Comparison of ENCODE assay signal across 10 mouse cellular contexts in genomic region chr8:5428303-5428971, GRCm38 (mm10).
A peak's percentile ranks its signal among the peaks of the same experiment; 100 is the strongest.
DNase-seq lines count a peak whose midpoint lies in the region; ATAC-seq and TF ChIP-seq lines count a peak whose summit lies in the region.
"Had no signal": no experiment of that assay in that cellular context is flagged by ENCODE, and none has a peak within 500 bp of the region (broad histone marks: within the 10 kb centered on the region; RNA-seq: fewer than 3 reads in every experiment).

No protein-coding gene starts in this region.

- peak; percentile 12 for DNase-seq in embryonic facial prominence, embryonic 11.5 days (ENCODE audit: low spot score)
- DNase-seq in embryonic facial prominence, embryonic 10.5 days (ENCODE audit: low spot score) = no peak
- peak; percentile 8 for DNase-seq in limb, embryonic 14.5 days (ENCODE audit: low spot score)
- no peak for DNase-seq in limb, embryonic 10.5 days (ENCODE audit: low spot score)
- DNase-seq in adrenal gland, adult 2 months = peak; percentile 68
- peak; percentile 25 for DNase-seq in large intestine, adult 2 months (ENCODE audit: low read depth, low spot score)
- no peak for DNase-seq in spleen, postnatal 36 days (ENCODE audit: low spot score in 2 of 2)
- no peak for DNase-seq in cerebellum, adult 18-20 months
- DNase-seq: cerebellum, adult 11-12 months had no signal

- no peak overlapping the region for H3K4me3 ChIP-seq in embryonic facial prominence, embryonic 11.5 days (ENCODE audit: low read depth, low read length)
- H3K4me3 ChIP-seq in embryonic facial prominence, embryonic 10.5 days = no peak overlapping the region
- no peak overlapping the region for H3K4me3 ChIP-seq in limb, embryonic 14.5 days (replicated peaks; ENCODE audit: low read length)
- no peak overlapping the region for H3K4me3 ChIP-seq in limb, embryonic 10.5 days
- H3K4me3 ChIP-seq: limb, embryonic 15.5 days had no signal

- H3K9me3 ChIP-seq in embryonic facial prominence, embryonic 11.5 days (replicated peaks; ENCODE audit: control insufficient read depth, low read length) = no peaks in the 10 kb centered on the region
- no peaks in the 10 kb centered on the region for H3K9me3 ChIP-seq in embryonic facial prominence, embryonic 10.5 days
- H3K9me3 ChIP-seq in limb, embryonic 14.5 days (ENCODE audit: control insufficient read depth, low read length) = no peaks in the 10 kb centered on the region
- no peaks in the 10 kb centered on the region for H3K9me3 ChIP-seq in limb, embryonic 10.5 days (replicated peaks)
- H3K9me3 ChIP-seq: limb, embryonic 15.5 days had no signal

- no peaks in the 10 kb centered on the region for H3K27me3 ChIP-seq in embryonic facial prominence, embryonic 11.5 days (ENCODE audit: control insufficient read depth, insufficient read depth, low read length)
- H3K27me3 ChIP-seq in embryonic facial prominence, embryonic 10.5 days (replicated peaks; ENCODE audit: low read depth, poor library complexity, severe bottlenecking) = no peaks in the 10 kb centered on the region
- H3K27me3 ChIP-seq in limb, embryonic 14.5 days (ENCODE audit: control insufficient read depth, insufficient read depth, low read length) = no peaks in the 10 kb centered on the region
- no peaks in the 10 kb centered on the region for H3K27me3 ChIP-seq in limb, embryonic 10.5 days (ENCODE audit: low read depth, poor library complexity, severe bottlenecking)
- H3K27me3 ChIP-seq: limb, embryonic 15.5 days had no signal

- no peak for ATAC-seq in embryonic facial prominence, embryonic 11.5 days (replicated peaks; ENCODE audit: insufficient number of reproducible peaks, low FRiP score, low TSS enrichment, low read depth)
- ATAC-seq in limb, embryonic 14.5 days (ENCODE audit: low FRiP score, low read depth) = no peak; the same call in 1 of the 2 replicates

- 63% methylated on average over 3 of the region's 3 CpGs for WGBS in embryonic facial prominence, embryonic 11.5 days
- WGBS in embryonic facial prominence, embryonic 10.5 days = 76% methylated on average over 3 of the region's 3 CpGs
- 69% methylated on average over 3 of the region's 3 CpGs for WGBS in limb, embryonic 14.5 days
- 77% methylated on average over 3 of the region's 3 CpGs for WGBS in limb, embryonic 10.5 days
- 26% methylated on average over 3 of the region's 3 CpGs for WGBS in large intestine, adult 2 months

- H3K4me1 ChIP-seq in embryonic facial prominence, embryonic 11.5 days (ENCODE audit: control insufficient read depth, insufficient read depth, low read length) = no peaks in the 10 kb centered on the region
- H3K4me1 ChIP-seq in embryonic facial prominence, embryonic 10.5 days = no peaks in the 10 kb centered on the region
- H3K4me1 ChIP-seq in limb, embryonic 14.5 days (ENCODE audit: control insufficient read depth, insufficient read depth, low read length) = no peaks in the 10 kb centered on the region
- no peaks in the 10 kb centered on the region for H3K4me1 ChIP-seq in limb, embryonic 10.5 days
- H3K4me1 ChIP-seq: limb, embryonic 15.5 days had no signal

- no peaks in the 10 kb centered on the region for H3K36me3 ChIP-seq in embryonic facial prominence, embryonic 11.5 days (replicated peaks; ENCODE audit: control insufficient read depth, insufficient read depth, low read depth, low read length)
- no peaks in the 10 kb centered on the region for H3K36me3 ChIP-seq in embryonic facial prominence, embryonic 10.5 days (replicated peaks)
- no peaks in the 10 kb centered on the region for H3K36me3 ChIP-seq in limb, embryonic 14.5 days (ENCODE audit: control insufficient read depth, insufficient read depth, low read length)
- no peaks in the 10 kb centered on the region for H3K36me3 ChIP-seq in limb, embryonic 10.5 days
- H3K36me3 ChIP-seq: limb, embryonic 15.5 days had no signal

- H3K9ac ChIP-seq in embryonic facial prominence, embryonic 11.5 days (replicated peaks; ENCODE audit: low read length) = no peak overlapping the region
- no peak overlapping the region for H3K9ac ChIP-seq in limb, embryonic 14.5 days (ENCODE audit: low read depth, low read length, severe bottlenecking)
- H3K9ac ChIP-seq: limb, embryonic 15.5 days had no signal

- no peak overlapping the region for H3K27ac ChIP-seq in embryonic facial prominence, embryonic 11.5 days (replicated peaks; ENCODE audit: low read depth, low read length)
- H3K27ac ChIP-seq in embryonic facial prominence, embryonic 10.5 days (replicated peaks) = no peak overlapping the region
- no peak overlapping the region for H3K27ac ChIP-seq in limb, embryonic 14.5 days (replicated peaks; ENCODE audit: low read depth, low read length)
- H3K27ac ChIP-seq in limb, embryonic 10.5 days = no peak overlapping the region
- H3K27ac ChIP-seq: limb, embryonic 15.5 days had no signal

- TF ChIP-seq POLR2A in limb, embryonic 14.5 days (IDR thresholded peaks at IDR 0.05; ENCODE audit: borderline replicate concordance, extremely low read depth, insufficient read depth, insufficient read length) = no peak

- H3K4me2 ChIP-seq in embryonic facial prominence, embryonic 11.5 days (ENCODE audit: low read depth, low read length) = no peak overlapping the region
- no peak overlapping the region for H3K4me2 ChIP-seq in limb, embryonic 14.5 days (replicated peaks; ENCODE audit: low read depth, low read length, severe bottlenecking)
- H3K4me2 ChIP-seq: limb, embryonic 15.5 days had no signal

Comparison
In these comparisons a context has a peak if more than half of its experiments do, and no peak if none do; other contexts are left out.
1. DNase-seq: peak in embryonic facial prominence, embryonic 11.5 days (single experiment), limb, embryonic 14.5 days (single experiment), adrenal gland, adult 2 months (single experiment) and large intestine, adult 2 months (single experiment); none in embryonic facial prominence, embryonic 10.5 days (single experiment), limb, embryonic 10.5 days (single experiment), spleen, postnatal 36 days (0 of 2) and cerebellum, adult 18-20 months (0 of 2).